Mouse (Mus musculus) neutrophil, adult 5-6 weeks (primary cell): ENCODE results near the gene Golga2. TPM values are rescaled to one million over a fixed set of nuclear protein-coding genes. Genes with fewer than 3 reads are reported as not detected.

Experiments
- ATAC-seq: fragments of 151-379, 151-347 bp; 2 replicates; pipeline ENCODE4 v1.8.0; 2017; ENCODE audit warnings: mild to moderate bottlenecking, moderate TSS enrichment; ENCODE audit not compliant: insufficient number of reproducible peaks, poor library complexity, low FRiP score, severe bottlenecking; ENCODE audit errors: extremely low read depth
- total RNA-seq: library from RNA; stranded (forward); fragments of 200-1000 nt; gene quantifications from 2 replicates; pipeline ENCODE4 v1.2.3, GENCODE M21; 2017

Golga2 gene
- total RNA-seq, 1 experiment from 2014 or later, result 88.5 TPM

DNA sequence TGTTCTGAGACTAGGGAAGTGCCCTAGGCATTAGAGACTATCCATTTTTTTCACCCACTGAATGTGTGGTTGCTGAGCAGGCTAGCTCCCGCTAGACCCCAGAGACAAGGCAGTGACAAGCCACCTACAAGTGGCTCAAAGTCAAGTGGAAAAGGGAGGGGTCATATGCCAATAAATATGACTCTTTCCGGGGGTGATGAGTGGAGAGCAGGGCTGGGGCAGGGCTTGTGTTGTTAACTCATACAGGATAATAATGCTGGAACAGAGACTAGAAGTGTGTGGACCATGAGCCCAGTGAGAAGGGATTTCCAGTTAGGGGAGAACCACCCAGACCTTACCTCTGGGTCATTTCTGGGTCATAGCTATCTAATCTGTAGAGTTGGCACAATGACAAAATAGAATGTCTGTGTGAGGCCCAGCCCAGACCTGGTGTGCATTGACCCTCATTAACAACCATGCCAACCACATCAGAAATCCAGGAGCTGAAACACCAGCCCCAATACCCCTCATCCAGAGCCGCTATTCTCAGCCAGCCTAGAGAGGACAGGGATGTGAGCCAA lies 67.2 kb downstream of the Golga2 start:
- ATAC-seq, result no peak

DNA sequence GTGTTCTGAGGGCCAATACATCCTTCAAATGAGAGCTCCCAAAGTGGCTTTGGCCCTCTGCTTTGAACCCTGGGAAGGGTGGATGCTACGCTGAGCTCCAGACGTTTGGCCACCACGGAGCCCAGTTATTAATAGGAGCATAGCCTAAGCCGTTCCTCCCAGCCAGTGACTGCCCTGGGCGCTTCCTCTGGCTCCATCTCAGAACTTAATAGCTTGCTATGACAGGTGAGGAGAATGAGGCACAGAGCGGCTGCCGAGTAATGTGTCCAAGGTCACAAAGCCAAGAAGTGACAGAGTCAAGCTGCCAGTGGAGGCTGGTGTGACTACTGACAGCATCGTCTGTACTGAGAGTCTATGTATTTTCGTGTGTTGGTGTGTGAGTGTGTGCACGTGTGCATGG lies 69.0 kb downstream of the Golga2 start:
- ATAC-seq, result no peak

Other genes starting within 250 kb of the Golga2 start
- gene Fam78a, start 202.5 kb upstream of the Golga2 start, total RNA-seq, result 29.6 and 30.6 TPM in 2 replicates
- gene Plpp7, start 191.9 kb upstream of the Golga2 start, total RNA-seq, result 0.37 TPM in 1 of 2 replicates, not detected in the other
- gene Prrc2b, start 136.3 kb upstream of the Golga2 start, total RNA-seq, result 36.7 and 37.0 TPM in 2 replicates
- gene Pomt1, start 50.8 kb upstream of the Golga2 start, total RNA-seq, result 11.6 and 18.3 TPM in 2 replicates
- gene Uck1, start 27.2 kb upstream of the Golga2 start, total RNA-seq, result 26.0 and 30.3 TPM in 2 replicates
- 82.5 and 89.9 TPM in 2 replicates for gene Swi5, start 691 bp downstream of the Golga2 start, total RNA-seq
- 120 and 134 TPM in 2 replicates for gene Ciz1, start 64.9 kb downstream of the Golga2 start, total RNA-seq
- gene Dnm1, start 66.0 kb downstream of the Golga2 start, total RNA-seq, result not detected in 2 replicates
- 31.8 and 39.5 TPM in 2 replicates for gene 1110008P14Rik, start 94.6 kb downstream of the Golga2 start, total RNA-seq
- gene Lcn2, start 100.9 kb downstream of the Golga2 start, total RNA-seq, result 246 and 252 TPM in 2 replicates
- 2.9 and 4.1 TPM in 2 replicates for gene Ptges2, start 108.5 kb downstream of the Golga2 start, total RNA-seq
- 6.1 and 6.4 TPM in 2 replicates for gene Naif1, start 163.1 kb downstream of the Golga2 start, total RNA-seq
- gene Slc25a25, start 164.1 kb downstream of the Golga2 start, total RNA-seq, result 15.2 and 17.8 TPM in 2 replicates
- gene Fam102a, start 247.9 kb downstream of the Golga2 start, total RNA-seq, result 36.8 and 38.4 TPM in 2 replicates